Mouse (Mus musculus) heart, postnatal 14 days (tissue): ENCODE measurements around the gene Il4i1. TPM values are rescaled to one million over a fixed set of nuclear protein-coding genes. Genes with fewer than 3 reads are reported as not detected.
A peak's percentile ranks its signal among the peaks of the same experiment; 100 is the strongest.

Experiments
- DNase-seq, 2 experiments: peaks; one replicate each; pipeline ENCODE4 v3.0.0; 2021 to 2022
- intact Hi-C: fragments of 180-260 bp; cut with DNase I; formaldehyde crosslinking; loops from one replicate; pipeline ENCODE4 v1.15.1; 2025
- microRNA-seq, 2 experiments: library from miRNA; unstranded; fragments of <30 nt; microRNA quantifications; one replicate each; pipeline ENCODE4 v1.2.0; 2021 to 2022
- total RNA-seq, 2 experiments: library from RNA; stranded (reverse); gene quantifications; 2 replicates each; pipeline ENCODE4 v1.2.3; 2021

Gene Il4i1
- total RNA-seq, 2 experiments from 2014 or later = 0.72 to 1.1 TPM

- DNase-seq = no peak
- intact Hi-C loops = no loop called here
Measured at GRCm38 (mm10) chr7:44886964-44887363, 70.8 kb downstream of the Il4i1 start.

GRCm38 (mm10) chr7:44888256-44889105 lies 72.3 kb downstream of the Il4i1 start:
- intact Hi-C loops = loop anchor here (1.0 kb wide), 1 partner anchor 17 kb away; no protein-coding TSS in a partner anchor
- peak in 1 of 2 experiments; percentile 47 for DNase-seq

- DNase-seq = no peak
- intact Hi-C loops = no loop called here
Measured at GRCm38 (mm10) chr7:44890180-44890579, 74.0 kb downstream of the Il4i1 start.

Small RNA genes within 50 kb of the gene (microRNA-seq; reads per million reads assigned to microRNA genes)
- 0 reads per million in 2 experiments for gene Mir707

Other genes with a start within 250 kb of the Il4i1 start
- gene Napsa, start 244.0 kb upstream of the Il4i1 start, total RNA-seq = under 1 TPM; 0.46 to 0.60 TPM
- 1 to 10 TPM; 1.3 to 1.5 TPM for gene Kcnc3, start 225.7 kb upstream of the Il4i1 start, total RNA-seq
- gene Myh14, start 145.5 kb upstream of the Il4i1 start, total RNA-seq = 10 to 100 TPM; 55.0 to 72.4 TPM
- not detected for gene Izumo2, start 107.6 kb upstream of the Il4i1 start, total RNA-seq
- gene Vrk3, start 68.0 kb upstream of the Il4i1 start, total RNA-seq = 10 to 100 TPM; 25.4 to 28.1 TPM
- gene Zfp473, start 65.3 kb upstream of the Il4i1 start, total RNA-seq = under 1 TPM; 0.14 to 0.15 TPM
- gene Nup62, start 299 bp upstream of the Il4i1 start, total RNA-seq = 10 to 100 TPM; 31.6 to 33.3 TPM
- gene Atf5, start 271 bp downstream of the Il4i1 start, total RNA-seq = 10 to 100 TPM; 52.4 to 57.4 TPM
- 10 to 100 TPM; 61.1 to 63.3 TPM for gene Akt1s1, start 32.6 kb downstream of the Il4i1 start, total RNA-seq
- gene Tbc1d17, start 32.7 kb downstream of the Il4i1 start, total RNA-seq = 10 to 100 TPM; 41.0 to 42.8 TPM
- gene Pnkp, start 40.8 kb downstream of the Il4i1 start, total RNA-seq = 10 to 100 TPM; 17.6 to 18.8 TPM
- gene Ptov1, start 53.4 kb downstream of the Il4i1 start, total RNA-seq = 100 to 1,000 TPM; 149 to 160 TPM
- 10 to 100 TPM; 60.3 to 68.6 TPM for gene Med25, start 76.3 kb downstream of the Il4i1 start, total RNA-seq
- gene Fuz, start 79.7 kb downstream of the Il4i1 start, total RNA-seq = 10 to 100 TPM in 1 of 2 experiments, 1 to 10 TPM in 1; 9.0 to 18.1 TPM
- 10 to 100 TPM; 74.5 to 82.2 TPM for gene Ap2a1, start 113.1 kb downstream of the Il4i1 start, total RNA-seq
- not detected for gene Tsks, start 126.8 kb downstream of the Il4i1 start, total RNA-seq
- 1 to 10 TPM; 3.1 to 3.5 TPM for gene Cpt1c, start 158.5 kb downstream of the Il4i1 start, total RNA-seq
- gene Prmt1, start 170.2 kb downstream of the Il4i1 start, total RNA-seq = 100 to 1,000 TPM; 119 to 128 TPM
- gene Irf3, start 181.3 kb downstream of the Il4i1 start, total RNA-seq = 10 to 100 TPM; 36.5 to 40.2 TPM
- gene Bcl2l12, start 182.3 kb downstream of the Il4i1 start, total RNA-seq = 10 to 100 TPM; 10.4 to 12.3 TPM
- 10 to 100 TPM; 53.8 to 56.1 TPM for gene Scaf1, start 200.0 kb downstream of the Il4i1 start, total RNA-seq
- 10 to 100 TPM; 60.7 to 62.8 TPM for gene Rras, start 201.6 kb downstream of the Il4i1 start, total RNA-seq
- gene Prr12, start 236.5 kb downstream of the Il4i1 start, total RNA-seq = 10 to 100 TPM; 27.2 to 28.3 TPM
- 10 to 100 TPM; 27.7 to 33.7 TPM for gene Nosip, start 246.0 kb downstream of the Il4i1 start, total RNA-seq
- gene Prrg2, start 246.3 kb downstream of the Il4i1 start, total RNA-seq = 10 to 100 TPM; 11.1 to 11.4 TPM